Mouse (Mus musculus) stomach, postnatal 0 days (tissue): ENCODE measurements around the gene Axl. TPM values are rescaled to one million over a fixed set of nuclear protein-coding genes. Genes with fewer than 3 reads are reported as not detected.
A peak's percentile ranks its signal among the peaks of the same experiment; 100 is the strongest.

Experiments used
- ATAC-seq: fragments of 200-750 bp; cut with Nextera tagmentation; 2 replicates; pipeline ENCODE4 v1.8.0; 2017; ENCODE audit not compliant: low FRiP score, low TSS enrichment
- DNase-seq: peaks from one replicate; pipeline ENCODE4 v3.0.0-alpha.2; 2016; ENCODE audit warnings: low spot score
- H3K27ac ChIP-seq: fragments of 300-500 bp; sonication (generic); replicated peaks from 2 replicates; pipeline ENCODE4 v1.5.1; 2014; ENCODE audit warnings: mild to moderate bottlenecking, control low read depth
- H3K27me3 ChIP-seq: fragments of 300-500 bp; sonication (generic); 2 replicates; pipeline ENCODE4 v1.6.1; 2014; ENCODE audit warnings: low read length; ENCODE audit not compliant: control insufficient read depth, insufficient read depth
- H3K36me3 ChIP-seq: fragments of 300-500 bp; sonication (generic); 2 replicates; pipeline ENCODE4 v1.6.1; 2014; ENCODE audit warnings: low read length, mixed read lengths; ENCODE audit not compliant: control insufficient read depth, insufficient read depth
- H3K4me1 ChIP-seq: fragments of 300-500 bp; sonication (generic); replicated peaks from 2 replicates; pipeline ENCODE4 v1.6.1; 2014; ENCODE audit warnings: antibody characterized with exemption; ENCODE audit not compliant: control insufficient read depth, insufficient read depth
- H3K4me2 ChIP-seq: fragments of 300-500 bp; sonication (generic); replicated peaks from 2 replicates; pipeline ENCODE4 v1.6.1; 2014; ENCODE audit warnings: low read depth, mild to moderate bottlenecking, control low read depth, moderate library complexity
- H3K4me3 ChIP-seq: fragments of 300-500 bp; sonication (generic); 2 replicates; pipeline ENCODE4 v1.5.1; 2014; ENCODE audit warnings: low read depth, low read length, control low read depth
- H3K9ac ChIP-seq: fragments of 300-500 bp; sonication (generic); 2 replicates; pipeline ENCODE4 v1.6.1; 2014; ENCODE audit warnings: mild to moderate bottlenecking, low read length, control low read depth, mixed read lengths
- H3K9me3 ChIP-seq: fragments of 300-500 bp; sonication (generic); 2 replicates; pipeline ENCODE4 v1.6.1; 2016; ENCODE audit warnings: low read length; ENCODE audit not compliant: control insufficient read depth
- CTCF ChIP-seq: IDR thresholded peaks from 2 replicates; pipeline ENCODE4 v1.5.1; 2016; ENCODE audit warnings: antibody characterized with exemption, low read depth, mild to moderate bottlenecking, moderate library complexity
- EP300 ChIP-seq: optimal IDR thresholded peaks from 2 replicates; pipeline ENCODE3; 2016; ENCODE audit warnings: antibody characterized with exemption
- WGBS: fragments of 180-500 bp; shearing (Covaris S2); extraction: QIAGEN DNeasy Blood & Tissue Kit; methylation state at CpG from one replicate; pipeline ENCODE4 v1.1.7; 2014; 5-methylcytosine and 5-hydroxymethylcytosine counted together
- polyA plus RNA-seq: library from polyadenylated mRNA; unstranded; fragments of >200 nt; fragmentation: Nextera tagmentation; extraction: Ambion mirVana; gene quantifications from 2 replicates; pipeline ENCODE4 v1.2.1, GENCODE M21; 2015

Axl gene
- 52.8 and 53.4 TPM in 2 replicates for polyA plus RNA-seq

- Histone ChIP-seq H3K27me3 (no peaks in the 10 kb centered on the region), H3K9me3 (no peaks in the 10 kb centered on the region), H3K4me3 (peak within 1 kb of the TSS; percentile 63), H3K36me3 (no peaks in the 10 kb centered on the region), H3K9ac (peak within 1 kb of the TSS; percentile 80), H3K27ac (peak within 1 kb of the TSS; percentile 87), H3K4me2 (peak within 1 kb of the TSS; percentile 77), H3K4me1 (0 out of 2 replicates have a peak, but pooled peaks cover 4% of the 10 kb centered on the region)
- DNase-seq: peak; percentile 66
- WGBS: under 1% methylated on average over 22 of the region's 30 CpGs
- TF ChIP-seq EP300: no peak
- no peak for TF ChIP-seq CTCF
- peak; percentile 83 for ATAC-seq
These were observed at the start of gene Axl for GRCm38 (mm10) chr7:25788220-25789128. Axl (minus strand) TSS chr7:25788705.

- no peaks in the 10 kb centered on the region for H3K27me3 ChIP-seq
- DNase-seq (no peak), ATAC-seq (peak; percentile 31; the same call in 1 of the 2 replicates)
- no peaks in the 10 kb centered on the region for H3K9me3 ChIP-seq
- H3K36me3 ChIP-seq: no peaks in the 10 kb centered on the region
- no peak for TF ChIP-seq EP300
- no peak for TF ChIP-seq CTCF
- H3K9ac ChIP-seq: no peak overlapping the region
- H3K4me2 ChIP-seq: no peak overlapping the region
- WGBS: 37% methylated on average over 10 of the region's 10 CpGs
- H3K27ac ChIP-seq: peak overlapping the region; percentile 76
- H3K4me1 ChIP-seq: peaks cover 3% of the 10 kb centered on the region; the same call in 1 of the 2 replicates
- H3K4me3 ChIP-seq: no peak overlapping the region
These were observed 46.8 kb upstream of the Axl start for GRCm38 (mm10) chr7:25835188-25835891.

GRCm38 (mm10) chr7:25831557-25832530 lies 43.3 kb upstream of the Axl start:
- H3K9ac ChIP-seq: no peak overlapping the region
- no peak overlapping the region for H3K4me2 ChIP-seq
- peak; percentile 93 for ATAC-seq

GRCm38 (mm10) chr7:25830251-25830650 lies 41.7 kb upstream of the Axl start:
- H3K9ac ChIP-seq: no peak overlapping the region
- no peaks in the 10 kb centered on the region for H3K9me3 ChIP-seq
- TF ChIP-seq EP300: no peak
- TF ChIP-seq CTCF: no peak
- H3K27ac ChIP-seq: peak overlapping the region; percentile 63; the same call in 1 of the 2 replicates
- no peaks in the 10 kb centered on the region for H3K36me3 ChIP-seq
- no peak overlapping the region for H3K4me2 ChIP-seq
- ATAC-seq: no peak
- H3K27me3 ChIP-seq: no peaks in the 10 kb centered on the region
- no peak for DNase-seq
- H3K4me3 ChIP-seq: no peak overlapping the region
- 0 out of 2 replicates have a peak, but pooled peaks cover 3% of the 10 kb centered on the region for H3K4me1 ChIP-seq
- 35% methylated on average over 2 of the region's 2 CpGs for WGBS

More at GRCm38 (mm10) chr7:25831557-25832530, 43.3 kb upstream of the Axl start:
- Histone ChIP-seq H3K4me3 (no peak overlapping the region), H3K27ac (peak overlapping the region; percentile 93), H3K4me1 (peaks cover 3% of the 10 kb centered on the region; the same call in 1 of the 2 replicates), H3K9me3 (no peaks in the 10 kb centered on the region), H3K27me3 (no peaks in the 10 kb centered on the region), H3K36me3 (no peaks in the 10 kb centered on the region)
- WGBS: 33% methylated on average over 10 of the region's 10 CpGs
- TF ChIP-seq CTCF (no peak), EP300 (no peak)
- DNase-seq: peak; percentile 64

GRCm38 (mm10) chr7:25827199-25827598 lies 38.7 kb upstream of the Axl start:
- Histone ChIP-seq H3K9ac (no peak overlapping the region), H3K4me2 (no peak overlapping the region), H3K36me3 (no peaks in the 10 kb centered on the region), H3K27me3 (no peaks in the 10 kb centered on the region), H3K4me1 (0 out of 2 replicates have a peak, but pooled peaks cover 2% of the 10 kb centered on the region), H3K9me3 (no peaks in the 10 kb centered on the region), H3K27ac (no peak overlapping the region), H3K4me3 (no peak overlapping the region)
- WGBS: 22% methylated on average over 3 of the region's 3 CpGs
- TF ChIP-seq EP300 (no peak), CTCF (no peak)
- DNase-seq: no peak
- no peak for ATAC-seq
